Mouse (Mus musculus) kidney, embryonic 14.5 days (tissue): Measurements from ENCODE around the gene Tmem240. TPM values are rescaled to one million over a fixed set of nuclear protein-coding genes. Genes with fewer than 3 reads are reported as not detected.
"Not testable (repeated sequence)": the region's sequence is repeated elsewhere in the genome, so short reads cannot be mapped to it uniquely, and the experiment has no call there.

ENCODE experiments used
- ATAC-seq: fragments of 200-750 bp; cut with Nextera tagmentation; 2 replicates; pipeline ENCODE4 v1.8.0; 2017; ENCODE audit warnings: moderate number of reproducible peaks, mild to moderate bottlenecking, moderate TSS enrichment, moderate library complexity; ENCODE audit not compliant: low FRiP score, low TSS enrichment
- H3K27ac ChIP-seq: fragments of 300-500 bp; sonication (generic); 2 replicates; pipeline ENCODE4 v1.5.1; 2014; ENCODE audit warnings: low read depth, mild to moderate bottlenecking, low read length, moderate library complexity, mixed read lengths
- H3K27me3 ChIP-seq: fragments of 300-500 bp; sonication (generic); 2 replicates; pipeline ENCODE4 v1.6.1; 2014; ENCODE audit warnings: mild to moderate bottlenecking, low read length; ENCODE audit not compliant: control insufficient read depth, insufficient read depth
- H3K36me3 ChIP-seq: fragments of 300-500 bp; sonication (generic); 2 replicates; pipeline ENCODE4 v1.6.1; 2014; ENCODE audit warnings: low read length, mixed read lengths; ENCODE audit not compliant: control insufficient read depth, insufficient read depth
- H3K4me1 ChIP-seq: fragments of 300-500 bp; sonication (generic); 2 replicates; pipeline ENCODE4 v1.6.1; 2014; ENCODE audit warnings: low read length, mixed read lengths; ENCODE audit not compliant: control insufficient read depth, insufficient read depth
- H3K4me2 ChIP-seq: fragments of 300-500 bp; sonication (generic); replicated peaks from 2 replicates; pipeline ENCODE4 v1.6.1; 2014; ENCODE audit warnings: low read depth, mild to moderate bottlenecking, low read length
- H3K4me3 ChIP-seq: fragments of 300-500 bp; sonication (generic); 2 replicates; pipeline ENCODE4 v1.5.1; 2014; ENCODE audit warnings: mild to moderate bottlenecking, low read length
- H3K9ac ChIP-seq: fragments of 300-500 bp; sonication (generic); 2 replicates; pipeline ENCODE4 v1.6.1; 2014; ENCODE audit warnings: low read depth, mild to moderate bottlenecking, low read length, moderate library complexity
- H3K9me3 ChIP-seq: fragments of 300-500 bp; sonication (generic); 2 replicates; pipeline ENCODE4 v1.6.1; 2016; ENCODE audit warnings: low read length; ENCODE audit not compliant: control insufficient read depth
- WGBS: fragments of 180-500 bp; shearing (Covaris S2); extraction: QIAGEN DNeasy Blood & Tissue Kit; methylation state at CpG from one replicate; pipeline ENCODE4 v1.1.7; 2014; 5-methylcytosine and 5-hydroxymethylcytosine counted together
- polyA plus RNA-seq: library from polyadenylated mRNA; unstranded; fragments of >200 nt; fragmentation: Nextera tagmentation; extraction: Ambion mirVana; gene quantifications from 2 replicates; pipeline ENCODE4 v1.2.1, GENCODE M21; 2014

The Tmem240 gene
- polyA plus RNA-seq, 1 experiment from 2014 or later, result 0.88 TPM

- Histone ChIP-seq H3K27ac (0 out of 2 replicates have a peak overlapping the region, but pooled peaks have one; percentile 24), H3K4me1 (peaks cover 18% of the 10 kb centered on the region; the same call in 1 of the 2 replicates), H3K27me3 (no peaks in the 10 kb centered on the region), H3K9me3 (no peaks in the 10 kb centered on the region), H3K36me3 (no peaks in the 10 kb centered on the region), H3K4me2 (no peak overlapping the region), H3K9ac (no peak overlapping the region), H3K4me3 (no peak overlapping the region)
- WGBS, result 11% methylated on average over 6 of the region's 6 CpGs
- no peak; the same call in 1 of the 2 replicates for ATAC-seq
These were observed 46.3 kb downstream of the Tmem240 start for GRCm38 (mm10) chr4:155780895-155781294.

GRCm38 (mm10) chr4:155783486-155784080, 49.0 kb downstream of the Tmem240 start:
- 0 out of 2 replicates have a peak, but pooled peaks have one; percentile 1 for ATAC-seq
- WGBS, result 38% methylated on average over 16 of the region's 16 CpGs
- H3K9me3 ChIP-seq, result no peaks in the 10 kb centered on the region
- H3K9ac ChIP-seq, result peak overlapping the region; percentile 81; the same call in 1 of the 2 replicates
- H3K36me3 ChIP-seq, result no peaks in the 10 kb centered on the region
- H3K27me3 ChIP-seq, result no peaks in the 10 kb centered on the region
- peaks cover 14% of the 10 kb centered on the region; the same call in 1 of the 2 replicates for H3K4me1 ChIP-seq
- peak overlapping the region; percentile 60 for H3K4me3 ChIP-seq
- H3K4me2 ChIP-seq, result peak overlapping the region; percentile 87
- H3K27ac ChIP-seq, result no peak overlapping the region; the same call in 1 of the 2 replicates

DNA sequence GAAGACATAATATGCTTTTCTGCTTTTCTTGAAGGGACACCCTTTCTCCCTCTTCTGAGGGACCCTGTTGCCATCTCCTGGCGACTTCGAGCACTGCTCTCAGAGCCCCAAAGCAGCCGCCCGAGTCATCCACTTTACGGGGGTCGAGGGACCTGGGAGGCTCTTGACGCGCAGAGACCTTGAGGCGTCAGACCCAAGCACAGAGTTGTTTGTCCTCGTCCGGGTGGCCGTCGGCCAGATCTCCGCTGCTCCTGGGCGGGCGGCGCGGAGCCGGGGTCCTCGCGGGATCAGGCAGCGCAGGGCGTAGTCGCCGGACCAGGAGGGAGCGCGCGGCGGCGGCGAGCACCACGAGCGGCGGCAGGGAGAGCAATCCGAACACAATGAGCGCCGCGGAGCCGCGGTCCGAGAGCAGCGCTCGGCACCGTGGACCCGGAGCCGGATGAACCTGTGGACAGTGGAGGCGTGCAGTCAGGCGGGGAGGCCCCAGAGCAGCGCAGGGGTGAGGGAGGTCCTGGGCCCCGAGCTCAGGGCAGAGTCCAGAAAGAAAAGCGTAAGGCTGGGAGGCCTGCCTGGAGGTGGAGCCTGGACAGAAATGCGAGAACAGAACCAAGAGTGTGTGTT, 49.6 kb downstream of the Tmem240 start:
- peak overlapping the region; percentile 81 for H3K9ac ChIP-seq
- peak overlapping the region; percentile 87 for H3K4me2 ChIP-seq
- under 1% methylated on average over 52 of the region's 52 CpGs for WGBS

GRCm38 (mm10) chr4:155785246-155785645, 50.6 kb downstream of the Tmem240 start:
- H3K9ac ChIP-seq, result no peak overlapping the region
- 75% methylated on average over 10 of the region's 10 CpGs for WGBS
- no peaks in the 10 kb centered on the region for H3K36me3 ChIP-seq
- H3K4me3 ChIP-seq, result no peak overlapping the region
- no peaks in the 10 kb centered on the region for H3K9me3 ChIP-seq
- no peaks in the 10 kb centered on the region for H3K27me3 ChIP-seq
- no peak for ATAC-seq
- H3K4me1 ChIP-seq, result peaks cover 14% of the 10 kb centered on the region; the same call in 1 of the 2 replicates
- no peak overlapping the region for H3K27ac ChIP-seq
- H3K4me2 ChIP-seq, result no peak overlapping the region

More for the DNA sequence above, 49.6 kb downstream of the Tmem240 start:
- no peaks in the 10 kb centered on the region for H3K9me3 ChIP-seq
- peak overlapping the region; percentile 67 for H3K27ac ChIP-seq
- H3K4me3 ChIP-seq, result peak overlapping the region; percentile 60
- H3K36me3 ChIP-seq, result no peaks in the 10 kb centered on the region
- ATAC-seq, result peak; percentile 82
- H3K27me3 ChIP-seq, result no peaks in the 10 kb centered on the region
- H3K4me1 ChIP-seq, result peaks cover 14% of the 10 kb centered on the region; the same call in 1 of the 2 replicates

GRCm38 (mm10) chr4:155785819-155786218, 51.2 kb downstream of the Tmem240 start, which contains the start of gene Tmem88b:
TSS of gene Tmem88b (minus strand) at chr4:155785874.
- Histone ChIP-seq H3K9ac (peak within 1 kb of the TSS; percentile 81), H3K4me2 (peak within 1 kb of the TSS; percentile 87), H3K4me3 (peak within 1 kb of the TSS; percentile 60; the same call in 1 of the 2 replicates), H3K4me1 (peaks cover 13% of the 10 kb centered on the region; the same call in 1 of the 2 replicates), H3K27ac (no peak within 1 kb of the TSS), H3K36me3 (no peaks in the 10 kb centered on the region), H3K27me3 (no peaks in the 10 kb centered on the region), H3K9me3 (no peaks in the 10 kb centered on the region)
- no peak for ATAC-seq
- WGBS, result 80% methylated on average over 5 of the region's 5 CpGs

- H3K27me3 ChIP-seq, result no peaks in the 10 kb centered on the region
- H3K9me3 ChIP-seq, result no peaks in the 10 kb centered on the region
- no peak overlapping the region for H3K9ac ChIP-seq
- H3K4me3 ChIP-seq, result no peak overlapping the region
- no peak overlapping the region for H3K4me2 ChIP-seq
- peaks cover 8% of the 10 kb centered on the region; the same call in 1 of the 2 replicates for H3K4me1 ChIP-seq
- no peaks in the 10 kb centered on the region for H3K36me3 ChIP-seq
- 86% methylated on average over 3 of the region's 3 CpGs for WGBS
- no peak overlapping the region for H3K27ac ChIP-seq
- no peak for ATAC-seq
These were observed 53.7 kb downstream of the Tmem240 start for GRCm38 (mm10) chr4:155788300-155788699.

DNA sequence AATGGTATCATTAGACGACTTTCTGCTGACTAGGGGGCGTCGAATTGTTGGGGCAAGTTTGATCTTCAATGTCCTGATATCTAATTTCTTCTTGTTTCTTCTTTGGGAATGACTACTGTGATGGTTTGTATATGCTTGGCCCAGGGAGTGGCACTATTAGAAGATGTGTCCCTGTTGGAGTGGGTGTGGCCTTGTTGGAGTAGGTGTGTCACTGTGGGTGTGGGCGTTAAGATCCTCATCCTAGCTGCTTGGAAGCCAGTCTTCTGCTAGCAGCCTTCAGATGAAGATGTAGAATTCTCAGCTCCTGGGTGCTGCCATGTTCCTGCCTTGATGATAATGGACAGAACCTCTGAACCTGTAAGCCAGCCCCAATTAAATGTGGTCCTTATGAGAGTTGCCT, 54.2 kb downstream of the Tmem240 start:
- WGBS, result 80% methylated on average over 4 of the region's 4 CpGs
- not testable (repeated sequence) for H3K27ac ChIP-seq, H3K4me1 ChIP-seq, H3K4me3 ChIP-seq, ATAC-seq, H3K9me3 ChIP-seq, H3K36me3 ChIP-seq, H3K4me2 ChIP-seq, H3K27me3 ChIP-seq, H3K9ac ChIP-seq

DNA sequence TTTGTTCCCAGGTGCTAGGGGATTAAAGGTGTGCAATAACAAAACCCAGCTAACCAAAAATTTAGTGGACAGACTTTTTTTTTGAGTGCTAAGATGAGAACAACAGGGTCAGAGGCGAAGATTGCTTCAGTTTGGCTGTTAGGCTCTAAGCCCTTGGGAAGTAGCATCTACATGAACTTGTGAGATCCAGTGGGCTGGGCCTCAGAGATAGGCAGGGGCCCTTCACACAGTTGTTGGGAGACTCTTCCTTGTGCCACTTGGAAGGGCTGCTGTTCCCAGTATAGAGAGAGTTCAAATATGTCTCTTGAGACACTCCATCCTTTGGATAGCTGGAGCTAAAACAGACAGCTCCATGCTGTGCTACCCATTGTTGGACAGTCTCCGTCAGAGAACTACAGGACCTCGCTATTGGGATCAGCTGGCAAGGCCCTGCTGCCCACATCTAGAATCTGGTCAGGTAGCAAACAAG, 55.5 kb downstream of the Tmem240 start, which contains the start of gene Ankrd65:
Ankrd65 (plus strand) TSS at position 419 of the 469 bp plus-strand sequence.
- Histone ChIP-seq H3K36me3 (no peaks in the 10 kb centered on the region), H3K9ac (no peak within 1 kb of the TSS), H3K9me3 (no peaks in the 10 kb centered on the region), H3K27me3 (no peaks in the 10 kb centered on the region), H3K27ac (no peak within 1 kb of the TSS), H3K4me3 (no peak within 1 kb of the TSS), H3K4me2 (no peak within 1 kb of the TSS), H3K4me1 (no peaks in the 10 kb centered on the region)
- ATAC-seq, result no peak
- 89% methylated on average over 3 of the region's 3 CpGs for WGBS
